Mouse (Mus musculus): ENCODE results near the gene Rassf8. TPM values are rescaled to one million over a fixed set of nuclear protein-coding genes. Genes with fewer than 3 reads are reported as not detected.

Gene Rassf8
- polyA plus RNA-seq, 1 experiment: 2.9 TPM

DNA sequence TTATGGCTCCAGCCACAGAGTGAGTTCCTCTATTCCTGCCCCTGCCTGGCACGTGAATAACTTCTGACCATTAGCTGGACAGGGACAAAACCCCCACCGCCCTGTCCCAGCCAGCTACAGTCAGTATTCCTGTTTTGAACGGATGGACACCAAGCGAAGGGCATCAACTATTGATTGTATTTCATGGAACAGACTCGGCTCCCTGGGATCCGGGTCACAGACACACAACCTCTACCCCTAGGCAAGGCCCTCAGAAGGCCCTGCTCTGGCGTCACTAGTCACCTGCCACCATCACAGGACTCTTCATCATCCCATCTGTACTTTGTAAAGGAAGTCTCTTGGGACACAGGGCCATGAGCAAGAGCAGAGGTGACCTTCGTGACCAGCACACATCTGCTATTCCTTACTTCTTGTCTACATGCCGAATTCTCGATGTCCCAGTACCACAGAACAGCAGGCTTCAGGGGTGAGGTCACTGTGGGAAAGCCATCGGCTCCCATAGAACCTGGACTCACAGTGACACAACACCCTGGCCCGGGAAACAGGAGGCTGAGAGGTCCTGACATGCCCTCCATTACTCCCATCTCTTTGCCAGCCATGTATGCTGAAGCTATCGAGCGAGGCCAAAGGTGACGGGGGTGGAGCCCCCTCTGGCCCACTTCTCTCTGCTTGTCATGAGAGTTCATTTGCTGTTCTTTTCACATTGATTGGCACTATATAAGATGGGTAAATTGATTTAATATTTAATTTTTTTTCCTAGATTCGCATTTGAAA is 82.7 kb downstream of the Rassf8 start:
- Histone ChIP-seq H3K4me3 (ENCODE audit: extremely low read depth, insufficient read depth, insufficient read length) (no peak overlapping the region), H3K4me1 (ENCODE audit: control insufficient read depth, insufficient read depth, insufficient read length) (no peaks in the 10 kb centered on the region; the same call in 1 of the 2 replicates), H3K36me3 (ENCODE audit: control insufficient read depth, insufficient read depth, low read length) (no peaks in the 10 kb centered on the region), H3K27me3 (ENCODE audit: control insufficient read depth, insufficient read depth, low read length) (no peaks in the 10 kb centered on the region), H3K27ac (ENCODE audit: insufficient read depth, low read length) (no peak overlapping the region)
- 86% methylated on average over 16 of the region's 16 CpGs for WGBS
- TF ChIP-seq CTCF (IDR thresholded peaks at IDR 0.05; ENCODE audit: extremely low read depth, insufficient read depth, insufficient read length, insufficient replicate concordance) (no peak), POLR2A (IDR thresholded peaks at IDR 0.05; ENCODE audit: low read depth, low read length) (no peak)
- DNase-seq (ENCODE audit: low read depth in 1 of 2, low spot score in 2 of 2): no peak

DNA sequence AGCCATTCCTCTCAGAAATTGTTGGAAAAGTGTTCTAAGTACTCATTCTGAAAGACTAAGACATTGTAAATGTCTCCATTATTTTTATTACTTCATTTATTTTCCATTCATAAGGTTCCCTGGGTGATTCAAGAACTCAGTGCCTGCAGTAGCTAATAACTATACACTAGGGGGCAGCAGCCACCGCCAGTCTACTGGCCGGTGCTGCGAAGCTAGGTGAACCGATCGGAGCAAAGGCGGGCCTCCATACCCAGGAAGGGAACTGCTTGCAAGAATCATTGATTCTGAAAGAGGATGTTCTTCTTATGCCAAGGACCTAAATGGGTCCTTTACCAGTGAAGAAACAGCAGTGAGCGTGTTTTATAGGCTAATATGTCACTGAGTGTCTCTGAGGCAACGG is 83.6 kb downstream of the Rassf8 start:
- Histone ChIP-seq H3K4me1 (ENCODE audit: control insufficient read depth, insufficient read depth, insufficient read length) (peaks cover 4% of the 10 kb centered on the region; the same call in 1 of the 2 replicates), H3K4me3 (ENCODE audit: extremely low read depth, insufficient read depth, insufficient read length) (no peak overlapping the region), H3K36me3 (ENCODE audit: control insufficient read depth, insufficient read depth, low read length) (no peaks in the 10 kb centered on the region), H3K27me3 (ENCODE audit: control insufficient read depth, insufficient read depth, low read length) (no peaks in the 10 kb centered on the region), H3K27ac (ENCODE audit: insufficient read depth, low read length) (no peak overlapping the region)
- DNase-seq (ENCODE audit: low read depth in 1 of 2, low spot score in 2 of 2): peak; percentile 53 to 72
- 21% methylated on average over 8 of the region's 8 CpGs for WGBS
- TF ChIP-seq POLR2A (IDR thresholded peaks at IDR 0.05; ENCODE audit: low read depth, low read length): no peak
- TF ChIP-seq CTCF (IDR thresholded peaks at IDR 0.05; ENCODE audit: extremely low read depth, insufficient read depth, insufficient read length, insufficient replicate concordance): peak; percentile 85; the same call in 1 of the 2 replicates

GRCm38 (mm10) chr6:145830617-145831016 is 84.1 kb downstream of the Rassf8 start:
- Histone ChIP-seq H3K36me3 (ENCODE audit: control insufficient read depth, insufficient read depth, low read length) (no peaks in the 10 kb centered on the region), H3K27me3 (ENCODE audit: control insufficient read depth, insufficient read depth, low read length) (no peaks in the 10 kb centered on the region), H3K4me1 (ENCODE audit: control insufficient read depth, insufficient read depth, insufficient read length) (peaks cover 7% of the 10 kb centered on the region; the same call in 1 of the 2 replicates), H3K4me3 (ENCODE audit: extremely low read depth, insufficient read depth, insufficient read length) (no peak overlapping the region), H3K27ac (ENCODE audit: insufficient read depth, low read length) (no peak overlapping the region)
- DNase-seq (ENCODE audit: low read depth in 1 of 2, low spot score in 2 of 2): no peak
- WGBS: 86% methylated on average over 9 of the region's 9 CpGs
- TF ChIP-seq CTCF (IDR thresholded peaks at IDR 0.05; ENCODE audit: extremely low read depth, insufficient read depth, insufficient read length, insufficient replicate concordance): no peak
- no peak for TF ChIP-seq POLR2A (IDR thresholded peaks at IDR 0.05; ENCODE audit: low read depth, low read length)

- TF ChIP-seq POLR2A (IDR thresholded peaks at IDR 0.05; ENCODE audit: low read depth, low read length) (no peak), CTCF (IDR thresholded peaks at IDR 0.05; ENCODE audit: extremely low read depth, insufficient read depth, insufficient read length, insufficient replicate concordance) (no peak)
- Histone ChIP-seq H3K27me3 (ENCODE audit: control insufficient read depth, insufficient read depth, low read length) (no peaks in the 10 kb centered on the region), H3K27ac (ENCODE audit: insufficient read depth, low read length) (no peak overlapping the region), H3K36me3 (ENCODE audit: control insufficient read depth, insufficient read depth, low read length) (no peaks in the 10 kb centered on the region), H3K4me3 (ENCODE audit: extremely low read depth, insufficient read depth, insufficient read length) (no peak overlapping the region), H3K4me1 (ENCODE audit: control insufficient read depth, insufficient read depth, insufficient read length) (peaks cover 7% of the 10 kb centered on the region; the same call in 1 of the 2 replicates)
- DNase-seq (ENCODE audit: low read depth in 1 of 2, low spot score in 2 of 2): no peak
- WGBS: 91% methylated on average over 8 of the region's 8 CpGs
Measured at GRCm38 (mm10) chr6:145832927-145833326, 86.4 kb downstream of the Rassf8 start.

DNA sequence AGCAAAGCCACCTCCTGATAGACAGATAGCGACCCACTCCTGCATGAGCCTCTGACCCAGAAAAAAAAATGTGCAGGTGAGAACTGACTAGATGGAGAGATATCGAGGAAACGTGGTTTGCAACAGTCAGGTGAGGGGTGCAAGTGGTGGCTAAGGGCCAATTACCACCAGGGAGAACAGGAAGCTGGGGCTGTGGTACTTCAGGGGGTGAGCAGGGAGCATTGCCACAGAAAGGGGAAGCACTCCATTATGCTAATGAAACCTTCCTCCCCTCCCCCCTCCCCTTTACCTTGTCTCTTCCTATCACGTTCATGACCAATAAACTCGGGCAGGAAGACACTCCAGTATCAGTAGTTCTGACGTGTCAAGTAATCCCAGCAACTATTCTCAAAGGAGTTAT is 88.8 kb downstream of the Rassf8 start:
- no peak overlapping the region for H3K27ac ChIP-seq (ENCODE audit: insufficient read depth, low read length)
- peaks cover 7% of the 10 kb centered on the region; the same call in 1 of the 2 replicates for H3K4me1 ChIP-seq (ENCODE audit: control insufficient read depth, insufficient read depth, insufficient read length)
- no peaks in the 10 kb centered on the region for H3K27me3 ChIP-seq (ENCODE audit: control insufficient read depth, insufficient read depth, low read length)
- peak; percentile 59 to 65 for DNase-seq (ENCODE audit: low read depth in 1 of 2, low spot score in 2 of 2)
- H3K36me3 ChIP-seq (ENCODE audit: control insufficient read depth, insufficient read depth, low read length): no peaks in the 10 kb centered on the region
- WGBS: 7% methylated on average over 6 of the region's 6 CpGs
- H3K4me3 ChIP-seq (ENCODE audit: extremely low read depth, insufficient read depth, insufficient read length): no peak overlapping the region
- no peak for TF ChIP-seq CTCF (IDR thresholded peaks at IDR 0.05; ENCODE audit: extremely low read depth, insufficient read depth, insufficient read length, insufficient replicate concordance)
- TF ChIP-seq POLR2A (IDR thresholded peaks at IDR 0.05; ENCODE audit: low read depth, low read length): no peak

DNA sequence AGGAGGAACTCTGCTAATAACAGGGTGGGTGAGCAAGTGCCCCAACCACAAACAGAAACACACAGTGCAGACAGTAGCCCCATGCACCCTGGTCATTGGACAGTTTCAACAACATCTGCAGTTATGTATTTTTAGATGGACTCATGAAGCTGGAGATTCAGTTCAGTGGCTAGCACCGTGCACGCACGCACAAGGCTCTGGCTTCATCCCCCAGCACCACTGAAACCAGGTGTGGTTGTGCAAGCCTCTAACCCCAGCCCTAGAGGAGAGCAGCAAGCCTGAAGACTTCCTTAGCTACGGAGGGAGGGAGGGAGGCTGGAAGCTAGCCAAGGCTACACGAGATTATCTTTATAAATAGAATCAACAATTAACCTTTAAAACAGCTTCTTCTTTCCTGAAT is 99.1 kb downstream of the Rassf8 start:
- no peaks in the 10 kb centered on the region for H3K36me3 ChIP-seq (ENCODE audit: control insufficient read depth, insufficient read depth, low read length)
- H3K4me1 ChIP-seq (ENCODE audit: control insufficient read depth, insufficient read depth, insufficient read length): peaks cover 20% of the 10 kb centered on the region; the same call in 1 of the 2 replicates
- peak overlapping the region; percentile 73 for H3K27ac ChIP-seq (ENCODE audit: insufficient read depth, low read length)
- DNase-seq (ENCODE audit: low read depth in 1 of 2, low spot score in 2 of 2): peak; percentile 51 to 52
- TF ChIP-seq CTCF (IDR thresholded peaks at IDR 0.05; ENCODE audit: extremely low read depth, insufficient read depth, insufficient read length, insufficient replicate concordance): no peak
- no peak for TF ChIP-seq POLR2A (IDR thresholded peaks at IDR 0.05; ENCODE audit: low read depth, low read length)
- H3K27me3 ChIP-seq (ENCODE audit: control insufficient read depth, insufficient read depth, low read length): no peaks in the 10 kb centered on the region
- WGBS: 5% methylated on average over 5 of the region's 5 CpGs
- no peak overlapping the region for H3K4me3 ChIP-seq (ENCODE audit: extremely low read depth, insufficient read depth, insufficient read length)

DNA sequence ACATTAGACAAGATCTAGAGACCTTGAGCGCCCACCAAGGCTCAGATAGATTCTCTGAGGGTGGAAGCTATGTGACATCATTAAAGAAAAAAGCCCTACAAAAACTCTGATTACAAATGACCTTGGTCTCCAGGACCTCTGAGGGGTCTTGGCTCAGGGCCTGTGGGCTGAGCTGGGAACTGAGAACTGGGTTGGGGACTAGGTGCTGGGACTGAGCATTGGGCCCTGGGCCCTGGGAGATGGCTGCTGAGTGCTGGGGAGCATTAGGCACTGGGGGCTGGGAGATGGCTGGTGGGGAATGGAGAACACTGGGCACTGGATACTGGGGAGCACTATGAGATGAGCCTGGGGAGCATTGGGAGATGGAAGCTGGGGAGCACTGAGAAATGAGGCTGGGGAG is 99.5 kb downstream of the Rassf8 start:
- no peak for TF ChIP-seq CTCF (IDR thresholded peaks at IDR 0.05; ENCODE audit: extremely low read depth, insufficient read depth, insufficient read length, insufficient replicate concordance)
- TF ChIP-seq POLR2A (IDR thresholded peaks at IDR 0.05; ENCODE audit: low read depth, low read length): no peak
- H3K36me3 ChIP-seq (ENCODE audit: control insufficient read depth, insufficient read depth, low read length): no peaks in the 10 kb centered on the region
- H3K4me3 ChIP-seq (ENCODE audit: extremely low read depth, insufficient read depth, insufficient read length): no peak overlapping the region
- WGBS: 50% methylated on average over 1 of the region's 1 CpGs
- no peaks in the 10 kb centered on the region for H3K27me3 ChIP-seq (ENCODE audit: control insufficient read depth, insufficient read depth, low read length)
- DNase-seq (ENCODE audit: low read depth in 1 of 2, low spot score in 2 of 2): no peak
- peak overlapping the region; percentile 40; the same call in 1 of the 2 replicates for H3K27ac ChIP-seq (ENCODE audit: insufficient read depth, low read length)
- H3K4me1 ChIP-seq (ENCODE audit: control insufficient read depth, insufficient read depth, insufficient read length): peaks cover 20% of the 10 kb centered on the region; the same call in 1 of the 2 replicates
